Comparison of ENCODE assay signal across 31 mouse cellular contexts in genomic region chr14:47771496-47771895, GRCm38 (mm10).
"Had no signal": no experiment of that assay in that cellular context is flagged by ENCODE, and none has a peak within 500 bp of the region (broad histone marks: within the 10 kb centered on the region; RNA-seq: fewer than 3 reads in every experiment).

No protein-coding gene starts in this region.

- H3K9me3 ChIP-seq: limb, embryonic 10.5 days; limb, embryonic 12.5 days; limb, embryonic 15.5 days; liver, embryonic 12.5 days; liver, embryonic 13.5 days; liver, embryonic 15.5 days; lung, embryonic 15.5 days; midbrain, embryonic 10.5 days; midbrain, embryonic 12.5 days; midbrain, embryonic 13.5 days; midbrain, embryonic 15.5 days had no signal

- H3K27ac ChIP-seq: limb, embryonic 10.5 days; limb, embryonic 12.5 days; limb, embryonic 13.5 days; limb, embryonic 15.5 days; liver, embryonic 12.5 days; liver, embryonic 13.5 days; liver, embryonic 14.5 days; liver, embryonic 15.5 days; lung, embryonic 15.5 days; macrophage; midbrain, embryonic 10.5 days; midbrain, embryonic 12.5 days; midbrain, embryonic 13.5 days; midbrain, embryonic 15.5 days had no signal

- H3K27me3 ChIP-seq: limb, embryonic 12.5 days; limb, embryonic 13.5 days; limb, embryonic 15.5 days; liver, embryonic 12.5 days; liver, embryonic 13.5 days; liver, embryonic 15.5 days; lung, embryonic 15.5 days; megakaryocyte, embryonic 14.5 days; midbrain, embryonic 12.5 days; midbrain, embryonic 13.5 days; midbrain, embryonic 15.5 days had no signal

- DNase-seq: left cerebral cortex, postnatal 4 days; liver; liver, embryonic 13.5 days; liver, postnatal 0 days; lung, adult 18-20 months; lung, adult 2 months; lung, embryonic 14.5 days; lung, postnatal 10 days; lung, postnatal 14 days; lung, postnatal 36 days; lung, postnatal 4 days; midbrain, embryonic 14.5 days had no signal

- H3K4me2 ChIP-seq: limb, embryonic 12.5 days; limb, embryonic 13.5 days; limb, embryonic 15.5 days; liver, embryonic 11.5 days; liver, embryonic 12.5 days; liver, embryonic 13.5 days; liver, embryonic 15.5 days; lung, embryonic 14.5 days; lung, embryonic 15.5 days; midbrain, embryonic 11.5 days; midbrain, embryonic 12.5 days; midbrain, embryonic 13.5 days; midbrain, embryonic 15.5 days had no signal

- ATAC-seq: liver, embryonic 12.5 days; liver, postnatal 0 days; lung, postnatal 0 days; midbrain, embryonic 13.5 days; midbrain, embryonic 15.5 days; midbrain, embryonic 16.5 days had no signal

- H3K4me1 ChIP-seq: limb, embryonic 10.5 days; limb, embryonic 12.5 days; limb, embryonic 15.5 days; liver, embryonic 12.5 days; liver, embryonic 13.5 days; liver, embryonic 15.5 days; lung, embryonic 15.5 days; megakaryocyte, embryonic 14.5 days; midbrain, embryonic 10.5 days; midbrain, embryonic 12.5 days; midbrain, embryonic 13.5 days; midbrain, embryonic 15.5 days had no signal

- H3K9ac ChIP-seq: limb, embryonic 12.5 days; limb, embryonic 13.5 days; limb, embryonic 15.5 days; liver, embryonic 12.5 days; liver, embryonic 13.5 days; liver, embryonic 14.5 days; liver, embryonic 15.5 days; liver, postnatal 0 days; lung, embryonic 14.5 days; lung, embryonic 15.5 days; midbrain, embryonic 12.5 days; midbrain, embryonic 13.5 days; midbrain, embryonic 15.5 days had no signal

- H3K4me3 ChIP-seq: limb, embryonic 10.5 days; limb, embryonic 12.5 days; limb, embryonic 13.5 days; limb, embryonic 15.5 days; liver, embryonic 12.5 days; liver, embryonic 13.5 days; liver, embryonic 15.5 days; lung, embryonic 15.5 days; megakaryocyte, embryonic 14.5 days; midbrain, embryonic 10.5 days; midbrain, embryonic 12.5 days; midbrain, embryonic 13.5 days; midbrain, embryonic 15.5 days; myocyte had no signal

- H3K36me3 ChIP-seq: limb, embryonic 10.5 days; limb, embryonic 12.5 days; limb, embryonic 13.5 days; limb, embryonic 15.5 days; liver, embryonic 12.5 days; liver, embryonic 13.5 days; liver, embryonic 15.5 days; lung, embryonic 15.5 days; midbrain, embryonic 10.5 days; midbrain, embryonic 12.5 days; midbrain, embryonic 13.5 days; midbrain, embryonic 15.5 days had no signal
